Mouse (Mus musculus) forebrain, embryonic 14.5 days (tissue): ENCODE measurements at regions not wholly inside any gene's neighbourhood (a gene's known extent, or its start where the extent isn't known, plus 50 kb on each side); places are given as distances from the start of the nearest gene placed in this dataset.
A peak's percentile ranks its signal among the peaks of the same experiment; 100 is the strongest.

ENCODE experiments used
- ATAC-seq: fragments of 200-750 bp; cut with Nextera tagmentation; 2 replicates; pipeline ENCODE4 v1.8.0; 2017; ENCODE audit warnings: mild to moderate bottlenecking, moderate library complexity
- DNase-seq: peaks from one replicate; pipeline ENCODE4 v3.0.0-alpha.2; 2015; ENCODE audit warnings: low spot score
- H3K27ac ChIP-seq: fragments of 300-500 bp; sonication (generic); 2 replicates; pipeline ENCODE4 v1.5.1; 2014; ENCODE audit warnings: low read depth, mild to moderate bottlenecking, control low read depth, low read length, moderate library complexity
- H3K27me3 ChIP-seq: fragments of 300-500 bp; sonication (generic); replicated peaks from 2 replicates; pipeline ENCODE4 v1.6.1; 2014; ENCODE audit warnings: low read length, control low read depth, mixed read lengths; ENCODE audit not compliant: control insufficient read depth, insufficient read depth
- H3K36me3 ChIP-seq: fragments of 300-500 bp; sonication (generic); 2 replicates; pipeline ENCODE4 v1.6.1; 2014; ENCODE audit warnings: low read length, control low read depth; ENCODE audit not compliant: control insufficient read depth, insufficient read depth
- H3K4me1 ChIP-seq: fragments of 300-500 bp; sonication (generic); 2 replicates; pipeline ENCODE4 v1.6.1; 2014; ENCODE audit warnings: antibody characterized with exemption, low read length, control low read depth; ENCODE audit not compliant: control insufficient read depth, insufficient read depth
- H3K4me2 ChIP-seq: fragments of 300-500 bp; sonication (generic); 2 replicates; pipeline ENCODE4 v1.6.1; 2014; ENCODE audit warnings: mild to moderate bottlenecking, control low read depth, low read length
- H3K4me3 ChIP-seq: fragments of 300-500 bp; sonication (generic); 2 replicates; pipeline ENCODE4 v1.5.1; 2014; ENCODE audit warnings: low read depth, low read length, control low read depth
- H3K9ac ChIP-seq: fragments of 300-500 bp; sonication (generic); 2 replicates; pipeline ENCODE4 v1.6.1; 2014; ENCODE audit warnings: mild to moderate bottlenecking, low read length, control low read depth, moderate library complexity
- H3K9me3 ChIP-seq: fragments of 300-500 bp; sonication (generic); replicated peaks from 2 replicates; pipeline ENCODE4 v1.6.1; 2016; ENCODE audit warnings: low read length, control low read depth, mixed read lengths; ENCODE audit not compliant: control insufficient read depth
- WGBS: fragments of 180-500 bp; shearing (Covaris S2); extraction: QIAGEN DNeasy Blood & Tissue Kit; methylation state at CpG from one replicate; pipeline ENCODE4 v1.1.7; 2014; 5-methylcytosine and 5-hydroxymethylcytosine counted together

DNA sequence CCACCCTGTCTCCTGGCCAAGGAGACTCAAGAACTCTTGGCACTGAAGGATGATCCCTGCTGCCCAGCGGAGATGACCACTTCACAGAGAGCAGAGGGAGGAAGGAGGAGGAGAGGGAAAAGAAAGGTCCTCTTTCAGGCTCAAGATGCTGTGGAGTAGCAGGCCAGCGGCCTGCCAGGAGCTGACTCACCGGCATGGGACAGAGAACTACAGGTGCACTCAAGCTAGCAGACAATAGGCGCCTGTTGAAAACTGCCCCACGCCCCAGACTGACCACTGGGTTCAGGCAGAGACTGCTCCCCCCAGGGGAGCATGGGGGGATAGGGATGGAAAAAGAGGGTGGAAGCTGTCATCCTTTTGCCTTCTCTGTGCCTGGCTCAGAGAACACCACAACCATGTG is 125.8 kb upstream of the 1600014C23Rik start:
- H3K27me3 ChIP-seq = no peaks in the 10 kb centered on the region

GRCm38 (mm10) chr17:45853931-45854653 is 120.4 kb upstream of the 1600014C23Rik start:
- H3K9ac ChIP-seq = no peak overlapping the region
- WGBS = 59% methylated on average over 21 of the region's 21 CpGs
- ATAC-seq = peak; percentile 50; the same call in 1 of the 2 replicates

More for the DNA sequence above, 125.8 kb upstream of the 1600014C23Rik start:
- ATAC-seq = no peak
- H3K4me2 ChIP-seq = no peak overlapping the region
- no peak overlapping the region for H3K27ac ChIP-seq
- H3K9me3 ChIP-seq = no peaks in the 10 kb centered on the region
- H3K36me3 ChIP-seq = no peaks in the 10 kb centered on the region
- H3K4me1 ChIP-seq = no peaks in the 10 kb centered on the region
- no peak overlapping the region for H3K9ac ChIP-seq
- no peak for DNase-seq
- no peak overlapping the region for H3K4me3 ChIP-seq
- WGBS = 84% methylated on average over 5 of the region's 5 CpGs

GRCm38 (mm10) chr17:45852402-45852801 is 118.8 kb upstream of the 1600014C23Rik start:
- no peaks in the 10 kb centered on the region for H3K4me1 ChIP-seq
- H3K9ac ChIP-seq = no peak overlapping the region
- no peaks in the 10 kb centered on the region for H3K36me3 ChIP-seq
- no peak overlapping the region for H3K27ac ChIP-seq
- H3K4me3 ChIP-seq = no peak overlapping the region
- ATAC-seq = no peak
- H3K27me3 ChIP-seq = no peaks in the 10 kb centered on the region
- no peak overlapping the region for H3K4me2 ChIP-seq
- 33% methylated on average over 5 of the region's 5 CpGs for WGBS
- H3K9me3 ChIP-seq = no peaks in the 10 kb centered on the region
- DNase-seq = no peak

More at GRCm38 (mm10) chr17:45853931-45854653, 120.4 kb upstream of the 1600014C23Rik start:
- no peaks in the 10 kb centered on the region for H3K4me1 ChIP-seq
- H3K4me2 ChIP-seq = no peak overlapping the region
- no peaks in the 10 kb centered on the region for H3K27me3 ChIP-seq
- H3K27ac ChIP-seq = no peak overlapping the region
- no peaks in the 10 kb centered on the region for H3K36me3 ChIP-seq
- H3K4me3 ChIP-seq = no peak overlapping the region
- peak; percentile 18 for DNase-seq
- no peaks in the 10 kb centered on the region for H3K9me3 ChIP-seq

DNA sequence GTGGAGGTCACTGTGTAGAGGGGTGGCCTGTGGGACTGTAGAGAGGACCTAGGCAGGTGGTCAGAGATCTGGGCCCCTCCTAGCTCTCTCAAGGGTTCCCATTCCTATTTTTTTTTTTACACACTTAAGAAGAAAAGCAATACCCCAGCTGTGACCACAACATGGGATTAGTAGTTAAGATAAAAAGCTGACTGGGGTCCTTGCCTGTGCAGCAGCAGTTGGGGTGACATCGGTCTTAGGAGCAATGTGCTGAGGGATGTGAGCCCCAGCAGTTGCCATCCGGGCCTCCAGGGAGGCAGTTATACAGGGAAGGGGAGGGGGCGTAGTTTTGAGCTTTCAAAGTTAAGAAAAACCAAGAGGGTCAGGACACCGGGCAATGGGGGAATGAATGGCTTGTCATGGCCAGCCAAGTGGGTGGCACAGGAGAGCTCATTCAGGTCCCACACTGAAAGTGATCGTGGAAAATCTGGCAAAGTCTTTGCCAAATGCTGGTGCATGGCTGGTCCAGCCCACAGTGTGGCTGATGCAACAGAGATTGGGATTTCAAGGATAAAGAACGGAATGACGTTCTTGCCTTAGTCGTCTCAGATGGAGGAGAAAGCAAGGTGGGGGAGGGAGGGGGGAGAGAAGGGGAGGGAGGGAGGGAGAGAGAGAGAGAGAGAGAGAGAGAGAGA is 118.2 kb upstream of the 1600014C23Rik start:
- DNase-seq (no peak), ATAC-seq (no peak)
- no peaks in the 10 kb centered on the region for H3K27me3 ChIP-seq
- no peak overlapping the region for H3K4me2 ChIP-seq
- H3K27ac ChIP-seq = no peak overlapping the region
- H3K4me3 ChIP-seq = no peak overlapping the region
- no peak overlapping the region for H3K9ac ChIP-seq
- H3K4me1 ChIP-seq = no peaks in the 10 kb centered on the region
- no peaks in the 10 kb centered on the region for H3K36me3 ChIP-seq
- 44% methylated on average over 8 of the region's 8 CpGs for WGBS
- no peaks in the 10 kb centered on the region for H3K9me3 ChIP-seq

DNA sequence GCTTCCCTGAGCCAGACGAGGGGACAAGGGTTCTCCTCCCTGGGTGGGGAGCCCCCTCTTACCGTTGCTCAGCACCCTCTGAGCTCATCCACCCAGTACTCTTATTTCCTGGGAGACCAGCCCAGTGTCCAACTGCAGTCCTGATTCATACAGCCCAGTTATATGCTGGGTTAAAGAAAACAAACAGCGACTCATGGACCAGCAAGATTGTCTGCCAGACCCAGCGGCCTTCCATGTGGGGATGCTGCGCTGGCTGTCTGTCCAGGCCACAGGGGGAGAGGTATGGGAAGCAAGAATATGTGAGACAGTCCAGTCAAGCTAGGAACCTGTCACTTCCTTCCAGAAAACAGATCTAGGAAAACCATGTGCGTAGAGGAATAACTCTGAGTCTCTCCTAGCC is 117.3 kb upstream of the 1600014C23Rik start:
- no peak overlapping the region for H3K4me2 ChIP-seq
- DNase-seq (no peak), ATAC-seq (no peak)
- H3K36me3 ChIP-seq = no peaks in the 10 kb centered on the region
- H3K27ac ChIP-seq = no peak overlapping the region
- 83% methylated on average over 6 of the region's 6 CpGs for WGBS
- no peaks in the 10 kb centered on the region for H3K9me3 ChIP-seq
- H3K4me3 ChIP-seq = no peak overlapping the region
- no peaks in the 10 kb centered on the region for H3K27me3 ChIP-seq
- H3K4me1 ChIP-seq = no peaks in the 10 kb centered on the region
- no peak overlapping the region for H3K9ac ChIP-seq

- H3K9me3 ChIP-seq = no peaks in the 10 kb centered on the region
- H3K27ac ChIP-seq = no peak overlapping the region
- no peaks in the 10 kb centered on the region for H3K4me1 ChIP-seq
- DNase-seq (no peak), ATAC-seq (no peak)
- 85% methylated on average over 5 of the region's 5 CpGs for WGBS
- H3K9ac ChIP-seq = no peak overlapping the region
- H3K4me3 ChIP-seq = no peak overlapping the region
- H3K36me3 ChIP-seq = no peaks in the 10 kb centered on the region
- no peaks in the 10 kb centered on the region for H3K27me3 ChIP-seq
- no peak overlapping the region for H3K4me2 ChIP-seq
Observed at GRCm38 (mm10) chr17:45850174-45850573, 116.5 kb upstream of the 1600014C23Rik start.

DNA sequence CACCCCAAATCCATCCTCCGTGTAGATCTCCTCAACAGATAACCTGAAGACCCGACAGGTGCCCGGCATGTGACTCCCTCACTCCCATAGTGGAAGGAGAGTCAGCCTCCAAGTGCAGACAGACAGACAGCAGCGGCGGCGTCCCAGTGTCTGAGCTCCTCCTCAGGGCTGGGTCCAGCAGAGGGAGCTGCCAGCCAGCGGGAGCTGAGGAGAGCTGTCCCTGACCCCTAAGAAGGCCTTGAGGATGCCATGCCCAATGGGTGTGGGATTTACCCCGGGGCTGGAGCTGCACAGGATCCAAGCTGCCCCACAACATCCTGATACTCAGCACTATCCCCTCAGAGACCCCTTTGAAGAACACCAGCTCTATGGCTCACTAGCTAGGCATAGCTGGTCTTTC is 115.0 kb upstream of the 1600014C23Rik start:
- H3K4me3 ChIP-seq = no peak overlapping the region
- H3K36me3 ChIP-seq = no peaks in the 10 kb centered on the region
- H3K9ac ChIP-seq = no peak overlapping the region
- 38% methylated on average over 8 of the region's 8 CpGs for WGBS
- ATAC-seq (no peak), DNase-seq (no peak)
- no peaks in the 10 kb centered on the region for H3K9me3 ChIP-seq
- no peak overlapping the region for H3K27ac ChIP-seq
- no peaks in the 10 kb centered on the region for H3K27me3 ChIP-seq
- no peak overlapping the region for H3K4me2 ChIP-seq
- no peaks in the 10 kb centered on the region for H3K4me1 ChIP-seq

GRCm38 (mm10) chr17:45847701-45848378 is 114.2 kb upstream of the 1600014C23Rik start:
- H3K27ac ChIP-seq = no peak overlapping the region
- no peaks in the 10 kb centered on the region for H3K36me3 ChIP-seq
- 89% methylated on average over 14 of the region's 14 CpGs for WGBS
- H3K4me3 ChIP-seq = no peak overlapping the region
- no peak overlapping the region for H3K4me2 ChIP-seq
- no peak overlapping the region for H3K9ac ChIP-seq
- H3K27me3 ChIP-seq = no peaks in the 10 kb centered on the region
- no peaks in the 10 kb centered on the region for H3K4me1 ChIP-seq
- no peak for DNase-seq
- ATAC-seq = no peak
- no peaks in the 10 kb centered on the region for H3K9me3 ChIP-seq

DNA sequence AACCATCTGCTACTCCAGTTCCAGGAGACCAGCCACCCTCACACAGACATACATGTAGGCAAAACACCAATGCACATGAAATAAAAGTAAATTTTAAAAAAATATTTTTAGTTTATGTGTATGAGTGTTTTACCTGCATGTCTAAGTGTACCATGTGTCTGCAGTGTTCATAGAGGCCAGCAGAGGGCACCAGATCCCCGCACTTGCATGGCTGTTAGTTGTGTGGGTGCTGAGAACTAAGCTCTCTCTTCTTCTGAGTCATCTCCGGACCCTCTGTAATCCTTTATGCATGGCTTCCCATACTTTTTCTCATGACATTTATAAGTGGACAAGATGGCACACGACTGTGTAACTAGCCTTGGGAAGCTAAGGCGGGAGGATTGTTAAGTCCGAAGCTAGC is 112.2 kb upstream of the 1600014C23Rik start:
- DNase-seq = no peak
- ATAC-seq = no peak
- Histone ChIP-seq H3K4me3 (no peak overlapping the region), H3K27ac (no peak overlapping the region), H3K27me3 (no peaks in the 10 kb centered on the region), H3K4me1 (no peaks in the 10 kb centered on the region), H3K9me3 (no peaks in the 10 kb centered on the region), H3K9ac (no peak overlapping the region), H3K4me2 (no peak overlapping the region), H3K36me3 (no peaks in the 10 kb centered on the region)
- WGBS = 92% methylated on average over 5 of the region's 5 CpGs
